Mouse (Mus musculus) neural tube, embryonic 14.5 days (tissue): ENCODE measurements at regions not wholly inside any gene's neighbourhood (a gene's known extent, or its start where the extent isn't known, plus 50 kb on each side); places are given as distances from the start of the nearest gene placed in this dataset.
A peak's percentile ranks its signal among the peaks of the same experiment; 100 is the strongest.
"Not testable (repeated sequence)": the region's sequence is repeated elsewhere in the genome, so short reads cannot be mapped to it uniquely, and the experiment has no call there.

Experiments
- ATAC-seq: fragments of 200-750 bp; cut with Nextera tagmentation; 2 replicates; pipeline ENCODE4 v1.8.0; 2017; ENCODE audit warnings: low read depth, mild to moderate bottlenecking, moderate TSS enrichment, moderate library complexity
- H3K27ac ChIP-seq: fragments of 300-500 bp; sonication (generic); 2 replicates; pipeline ENCODE4 v1.5.1; 2014; ENCODE audit warnings: low read depth, mild to moderate bottlenecking, control low read depth, low read length, moderate library complexity, mixed read lengths
- H3K27me3 ChIP-seq: fragments of 300-500 bp; sonication (generic); 2 replicates; pipeline ENCODE4 v1.6.1; 2014; ENCODE audit warnings: low read length; ENCODE audit not compliant: control insufficient read depth, insufficient read depth
- H3K36me3 ChIP-seq: fragments of 300-500 bp; sonication (generic); 2 replicates; pipeline ENCODE4 v1.6.1; 2014; ENCODE audit warnings: low read length, mixed read lengths; ENCODE audit not compliant: control insufficient read depth, insufficient read depth
- H3K4me1 ChIP-seq: fragments of 300-500 bp; sonication (generic); 2 replicates; pipeline ENCODE4 v1.6.1; 2014; ENCODE audit warnings: low read length; ENCODE audit not compliant: control insufficient read depth, insufficient read depth
- H3K4me2 ChIP-seq: fragments of 300-500 bp; sonication (generic); 2 replicates; pipeline ENCODE4 v1.6.1; 2014; ENCODE audit warnings: mild to moderate bottlenecking, low read depth, low read length, control low read depth
- H3K4me3 ChIP-seq: fragments of 300-500 bp; sonication (generic); 2 replicates; pipeline ENCODE4 v1.5.1; 2014; ENCODE audit warnings: low read depth, low read length, control low read depth, mixed read lengths
- H3K9ac ChIP-seq: fragments of 300-500 bp; sonication (generic); replicated peaks from 2 replicates; pipeline ENCODE4 v1.6.1; 2014; ENCODE audit warnings: low read depth, mild to moderate bottlenecking, control low read depth, low read length, mixed read lengths
- H3K9me3 ChIP-seq: fragments of 300-500 bp; sonication (generic); 2 replicates; pipeline ENCODE4 v1.6.1; 2016; ENCODE audit warnings: low read length; ENCODE audit not compliant: control insufficient read depth
- WGBS: fragments of 180-500 bp; shearing (Covaris S2); extraction: QIAGEN DNeasy Blood & Tissue Kit; methylation state at CpG from one replicate; pipeline ENCODE4 v1.1.7; 2014; 5-methylcytosine and 5-hydroxymethylcytosine counted together

DNA sequence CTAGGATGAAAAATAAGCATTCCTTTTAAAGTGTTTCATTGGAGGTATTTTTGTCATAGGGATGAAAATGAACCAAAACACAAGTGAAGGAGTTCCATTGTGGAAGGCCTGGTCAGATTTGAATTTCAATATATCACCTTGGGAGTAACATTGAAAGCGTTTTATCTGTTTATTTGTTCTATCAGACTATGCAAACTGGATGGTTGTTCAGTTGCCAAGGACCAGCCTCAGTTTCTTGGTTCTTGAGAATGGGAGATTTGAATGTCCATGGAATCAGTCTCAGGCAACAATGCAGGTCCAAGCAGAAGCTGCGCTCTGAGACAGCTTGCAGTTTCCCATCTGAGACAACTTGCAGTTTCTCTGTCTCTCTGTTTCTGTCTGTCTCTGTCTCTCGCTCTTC, 211.0 kb upstream of the Pfkp start:
- Histone ChIP-seq H3K4me1 (no peaks in the 10 kb centered on the region), H3K4me3 (no peak overlapping the region), H3K4me2 (no peak overlapping the region), H3K9me3 (no peaks in the 10 kb centered on the region), H3K36me3 (no peaks in the 10 kb centered on the region), H3K9ac (no peak overlapping the region), H3K27ac (no peak overlapping the region), H3K27me3 (no peaks in the 10 kb centered on the region)
- WGBS = 93% methylated on average over 3 of the region's 3 CpGs
- ATAC-seq = no peak

DNA sequence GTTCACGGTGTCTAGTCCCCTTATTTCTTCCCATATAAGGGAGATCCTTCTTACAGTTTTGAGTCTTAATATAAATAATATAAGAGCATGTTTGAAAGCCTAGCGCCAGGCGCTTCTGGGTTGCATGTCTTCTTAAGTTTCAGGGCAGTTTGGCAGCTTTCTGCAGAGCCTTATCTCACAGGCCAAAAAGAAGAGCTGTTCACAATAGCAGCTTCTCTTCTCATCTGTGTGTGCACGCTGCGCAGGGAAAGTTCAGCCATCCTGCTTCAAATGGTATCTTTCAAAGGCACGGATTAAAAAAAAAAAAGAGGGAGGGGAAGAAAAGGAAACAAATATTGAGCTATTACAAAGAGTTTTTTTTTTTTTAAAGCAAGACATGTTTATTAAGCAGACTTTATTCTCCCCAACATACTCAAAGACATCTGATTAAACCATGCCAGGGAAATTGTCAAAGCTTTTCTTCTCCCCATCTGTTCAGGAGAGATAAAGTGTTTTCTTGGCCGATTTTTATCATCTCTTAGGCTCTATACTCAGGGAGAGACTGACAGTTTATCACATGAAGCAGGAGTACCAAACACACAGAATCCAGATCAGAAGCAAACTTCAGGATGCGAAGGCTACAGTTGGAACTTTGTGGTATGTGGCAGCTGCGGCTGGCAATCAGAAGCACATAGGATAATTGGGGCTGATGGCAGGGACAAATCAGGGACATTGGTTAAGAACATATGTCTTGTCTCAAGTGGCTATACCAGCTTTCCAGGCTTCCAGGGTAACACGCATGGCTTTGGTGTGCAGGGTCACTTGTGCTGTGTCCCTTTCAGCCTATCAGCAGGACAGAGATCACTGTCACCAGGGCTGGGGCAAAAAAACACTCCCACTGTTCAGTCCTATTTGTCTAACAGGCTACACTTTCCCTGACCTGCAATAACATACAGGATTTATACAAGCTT, 206.9 kb upstream of the Pfkp start:
- no peaks in the 10 kb centered on the region for H3K36me3 ChIP-seq
- no peak overlapping the region for H3K4me2 ChIP-seq
- H3K9me3 ChIP-seq = no peaks in the 10 kb centered on the region
- no peak overlapping the region for H3K9ac ChIP-seq
- ATAC-seq = no peak
- H3K4me3 ChIP-seq = no peak overlapping the region
- no peaks in the 10 kb centered on the region for H3K27me3 ChIP-seq
- no peaks in the 10 kb centered on the region for H3K4me1 ChIP-seq
- no peak overlapping the region for H3K27ac ChIP-seq
- 72% methylated on average over 10 of the region's 10 CpGs for WGBS

DNA sequence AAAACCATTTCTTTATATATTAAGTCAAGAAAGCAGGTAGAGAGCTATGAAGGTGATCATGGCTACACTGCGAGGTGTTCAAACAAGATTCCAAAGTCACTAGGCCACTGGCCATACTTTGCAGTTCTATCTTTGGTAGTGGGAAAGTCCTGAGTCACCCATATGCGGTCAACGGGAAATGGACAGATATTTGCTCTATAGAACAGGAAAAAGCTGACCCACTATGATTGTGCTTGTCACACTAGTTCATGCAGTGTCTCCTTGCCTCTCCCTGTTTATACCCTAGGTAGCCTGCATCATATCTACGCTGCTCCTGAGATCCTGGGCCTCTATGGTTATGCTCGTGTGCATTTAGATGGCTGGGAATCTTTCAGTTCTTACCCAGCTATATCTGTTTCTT, 188.9 kb upstream of the Pfkp start:
- Histone ChIP-seq H3K36me3 (no peaks in the 10 kb centered on the region), H3K9ac (no peak overlapping the region), H3K27ac (no peak overlapping the region), H3K27me3 (no peaks in the 10 kb centered on the region), H3K4me2 (no peak overlapping the region), H3K4me3 (no peak overlapping the region), H3K9me3 (no peaks in the 10 kb centered on the region), H3K4me1 (no peaks in the 10 kb centered on the region)
- no peak for ATAC-seq
- WGBS = 93% methylated on average over 5 of the region's 5 CpGs

DNA sequence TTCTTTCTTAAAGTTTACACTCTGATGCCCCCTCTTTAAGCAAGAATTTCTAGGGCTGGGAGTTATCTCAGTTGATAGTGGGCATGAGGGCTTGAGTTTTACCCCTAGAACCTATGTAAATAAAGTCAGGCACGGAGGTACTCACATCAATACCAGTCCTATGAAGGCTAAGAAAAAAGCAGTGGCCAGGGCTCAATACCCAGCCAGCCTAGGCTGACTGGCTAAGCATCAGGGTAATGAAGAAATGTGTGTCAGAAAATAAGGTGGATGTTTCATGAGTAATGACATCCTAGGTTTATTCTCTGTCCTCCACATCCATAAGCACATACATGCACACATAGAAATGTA, 188.5 kb upstream of the Pfkp start:
- H3K9ac ChIP-seq = no peak overlapping the region
- no peak overlapping the region for H3K4me2 ChIP-seq
- no peaks in the 10 kb centered on the region for H3K4me1 ChIP-seq
- WGBS = 71% methylated on average over 1 of the region's 1 CpGs
- no peaks in the 10 kb centered on the region for H3K9me3 ChIP-seq
- ATAC-seq = peak; percentile 74
- no peak overlapping the region for H3K27ac ChIP-seq
- no peaks in the 10 kb centered on the region for H3K36me3 ChIP-seq
- no peak overlapping the region for H3K4me3 ChIP-seq
- no peaks in the 10 kb centered on the region for H3K27me3 ChIP-seq

DNA sequence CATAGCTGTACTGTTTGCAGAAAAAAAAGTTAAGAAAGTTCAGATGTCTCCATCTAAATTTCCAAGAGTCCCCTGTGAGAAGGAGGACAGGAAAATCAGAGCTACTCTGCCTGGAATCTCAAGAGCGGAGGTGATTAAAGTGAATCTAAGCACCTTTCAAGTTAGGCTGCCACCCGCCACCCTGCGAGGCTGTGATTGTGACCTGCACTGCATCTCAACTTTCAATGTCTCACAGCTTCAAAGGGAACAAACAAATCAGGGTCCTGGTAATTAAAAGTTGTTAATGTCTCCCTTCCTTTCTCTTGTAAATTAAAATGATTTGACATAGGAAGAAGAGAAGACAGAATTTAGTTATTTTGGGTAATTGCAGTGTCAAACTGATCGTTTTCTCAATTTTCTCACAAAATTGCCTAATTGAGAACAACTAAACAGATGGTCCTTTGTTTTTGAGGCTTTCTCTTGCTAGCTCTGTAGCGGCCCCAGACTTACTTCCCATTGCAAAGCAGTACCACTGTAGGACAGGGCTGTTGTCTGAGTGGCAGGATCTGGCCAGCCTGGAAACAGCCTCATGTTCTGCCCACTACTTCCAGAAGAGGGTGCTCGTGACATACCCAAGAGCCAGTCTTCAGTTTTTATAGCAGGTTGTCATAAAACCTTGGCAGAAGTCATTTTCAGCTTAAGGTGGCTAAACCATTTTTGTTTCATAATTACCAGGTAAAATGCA, 187.9 kb upstream of the Pfkp start:
- no peaks in the 10 kb centered on the region for H3K27me3 ChIP-seq
- H3K27ac ChIP-seq = no peak overlapping the region
- H3K4me1 ChIP-seq = no peaks in the 10 kb centered on the region
- H3K9me3 ChIP-seq = no peaks in the 10 kb centered on the region
- H3K9ac ChIP-seq = no peak overlapping the region
- WGBS = 29% methylated on average over 6 of the region's 6 CpGs
- ATAC-seq = peak; percentile 96
- no peaks in the 10 kb centered on the region for H3K36me3 ChIP-seq
- H3K4me2 ChIP-seq = no peak overlapping the region
- no peak overlapping the region for H3K4me3 ChIP-seq

DNA sequence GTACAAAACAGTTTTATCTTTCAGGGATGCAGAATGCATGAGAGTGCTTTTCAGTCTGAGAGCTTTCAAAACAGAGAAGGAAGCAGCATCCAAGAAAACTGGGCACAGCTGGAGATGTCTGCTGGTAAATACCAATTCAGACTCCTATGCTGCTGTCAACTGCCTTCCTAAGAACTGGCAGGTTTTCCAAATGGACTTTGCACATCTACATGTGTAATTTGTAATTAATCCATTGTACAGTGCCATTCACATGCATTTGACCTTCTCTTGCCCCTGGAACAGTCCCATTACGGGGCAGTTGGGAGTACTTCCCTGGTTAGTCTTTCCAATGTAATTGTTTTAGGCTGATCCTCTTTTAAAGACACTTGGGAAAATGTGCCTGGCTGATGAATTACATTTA, 181.3 kb upstream of the Pfkp start:
- no peak; the same call in 1 of the 2 replicates for ATAC-seq
- no peak overlapping the region for H3K4me3 ChIP-seq

DNA sequence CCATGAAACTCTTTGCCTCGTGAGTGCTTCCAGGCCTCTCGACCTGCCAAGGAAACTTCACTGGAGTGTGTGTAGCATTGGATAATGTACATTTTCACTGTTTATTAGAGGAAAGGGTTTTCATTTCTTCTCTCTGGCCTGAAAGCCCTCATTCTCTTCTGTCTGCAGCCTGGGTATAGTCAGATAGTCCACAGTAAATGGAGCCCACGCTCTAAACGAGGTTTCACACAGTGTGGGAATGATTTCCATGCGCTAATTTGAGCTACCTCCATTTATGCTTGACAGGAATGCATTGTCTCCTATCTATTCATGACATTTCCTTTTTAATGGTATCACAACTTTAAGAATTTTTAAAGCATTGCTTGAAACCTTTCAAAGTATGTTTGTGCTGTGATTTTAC, 180.8 kb upstream of the Pfkp start:
- H3K9me3 ChIP-seq = no peaks in the 10 kb centered on the region
- H3K27me3 ChIP-seq = no peaks in the 10 kb centered on the region
- no peaks in the 10 kb centered on the region for H3K36me3 ChIP-seq
- H3K9ac ChIP-seq = no peak overlapping the region
- no peak overlapping the region for H3K4me3 ChIP-seq
- 87% methylated on average over 5 of the region's 5 CpGs for WGBS
- no peak overlapping the region for H3K4me2 ChIP-seq
- ATAC-seq = no peak
- H3K4me1 ChIP-seq = no peaks in the 10 kb centered on the region
- no peak overlapping the region for H3K27ac ChIP-seq

More for the DNA sequence above, 181.3 kb upstream of the Pfkp start:
- WGBS = 29% methylated on average over 1 of the region's 1 CpGs
- Histone ChIP-seq H3K4me2 (no peak overlapping the region), H3K27ac (no peak overlapping the region), H3K27me3 (no peaks in the 10 kb centered on the region), H3K9me3 (no peaks in the 10 kb centered on the region), H3K4me1 (no peaks in the 10 kb centered on the region), H3K36me3 (no peaks in the 10 kb centered on the region), H3K9ac (no peak overlapping the region)

DNA sequence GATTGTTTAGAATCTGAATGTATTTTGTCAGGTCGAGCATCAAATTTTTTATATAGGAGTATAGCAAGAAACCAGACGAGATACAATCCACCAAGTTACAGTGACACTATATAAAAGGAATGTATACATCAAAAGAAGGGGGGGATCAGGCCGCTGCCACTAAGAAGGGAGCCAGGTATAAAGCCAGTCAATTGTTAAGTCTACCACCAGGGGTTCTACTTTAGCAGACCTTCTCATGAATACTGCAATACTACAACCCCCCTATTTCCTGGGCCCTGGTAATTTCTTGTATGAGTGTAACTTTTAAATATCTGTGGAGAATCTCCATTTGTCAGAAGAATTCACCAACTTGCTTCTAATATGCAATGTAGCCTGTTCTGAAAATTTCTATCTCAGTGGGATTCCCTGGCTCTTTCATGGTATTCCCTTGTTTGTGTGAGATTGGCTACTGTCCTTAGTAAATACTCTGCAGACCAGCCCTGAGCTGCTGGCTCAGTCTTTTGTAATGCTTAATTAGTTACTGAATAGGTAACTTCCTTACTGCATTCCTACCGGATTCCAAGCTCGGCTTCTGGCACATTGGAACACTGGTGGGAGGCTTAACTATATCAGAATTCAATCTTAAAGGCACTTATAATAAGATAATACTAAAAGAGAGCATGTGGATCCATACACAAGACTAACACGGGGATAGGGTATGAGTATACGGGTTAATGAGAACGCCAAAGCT, 180.2 kb upstream of the Pfkp start:
- 76% methylated on average over 8 of the region's 8 CpGs for WGBS
- H3K4me3 ChIP-seq, H3K27ac ChIP-seq, H3K36me3 ChIP-seq, H3K27me3 ChIP-seq, H3K9me3 ChIP-seq, H3K4me1 ChIP-seq, H3K9ac ChIP-seq, ATAC-seq, H3K4me2 ChIP-seq: not testable (repeated sequence)
